Mouse (Mus musculus): ENCODE measurements around the gene Gm49392.
"Not testable (repeated sequence)": the region's sequence is repeated elsewhere in the genome, so short reads cannot be mapped to it uniquely, and the experiment has no call there.

The Gm49392 gene

DNA sequence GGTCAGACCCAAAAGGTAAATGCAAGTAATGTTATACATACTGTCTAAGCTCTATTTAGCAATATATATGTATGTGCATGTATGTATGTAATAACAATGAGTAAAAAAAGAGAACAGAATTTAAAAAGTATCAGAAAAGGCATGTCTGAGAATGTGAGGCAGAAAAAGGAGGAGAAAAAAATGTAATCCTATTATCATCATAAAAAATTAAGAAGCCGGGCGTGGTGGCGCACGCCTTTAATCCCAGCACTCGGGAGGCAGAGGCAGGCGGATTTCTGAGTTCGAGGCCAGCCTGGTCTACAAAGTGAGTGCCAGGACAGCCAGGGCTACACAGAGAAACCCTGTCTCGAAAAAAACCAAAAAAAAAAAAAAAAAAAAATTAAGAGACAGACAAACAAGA, at the start of gene Gm49392:
Gene Gm49392 (minus strand): TSS at position 101 of the 400 bp plus-strand sequence.
- not testable (repeated sequence) for DNase-seq (ENCODE audit: low spot score in 2 of 2)

DNA sequence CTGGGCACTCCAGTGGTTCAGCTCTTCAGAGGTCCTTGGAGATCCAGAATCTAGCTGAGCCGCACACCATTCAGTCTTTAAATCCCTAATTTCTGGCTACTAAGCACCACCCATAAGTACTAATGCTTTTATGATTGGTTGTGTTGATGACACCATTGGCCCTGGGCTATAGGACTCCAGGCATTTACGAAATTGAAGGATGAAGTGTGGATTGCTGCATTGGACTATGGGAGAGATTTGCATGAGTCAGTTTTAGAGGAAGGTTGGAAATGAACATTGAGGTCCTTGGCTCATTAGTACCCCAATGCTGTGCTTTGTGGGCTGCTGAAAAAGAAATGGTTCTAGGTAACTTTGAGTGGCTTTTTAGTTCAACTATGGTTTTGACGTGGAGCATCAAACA, 45.2 kb upstream of the Gm49392 start, which contains the start of gene Tpbpa:
Gene Tpbpa (minus strand): TSS at position 101 of the 400 bp plus-strand sequence.
- DNase-seq (ENCODE audit: low spot score in 2 of 2) = not testable (repeated sequence)

DNA sequence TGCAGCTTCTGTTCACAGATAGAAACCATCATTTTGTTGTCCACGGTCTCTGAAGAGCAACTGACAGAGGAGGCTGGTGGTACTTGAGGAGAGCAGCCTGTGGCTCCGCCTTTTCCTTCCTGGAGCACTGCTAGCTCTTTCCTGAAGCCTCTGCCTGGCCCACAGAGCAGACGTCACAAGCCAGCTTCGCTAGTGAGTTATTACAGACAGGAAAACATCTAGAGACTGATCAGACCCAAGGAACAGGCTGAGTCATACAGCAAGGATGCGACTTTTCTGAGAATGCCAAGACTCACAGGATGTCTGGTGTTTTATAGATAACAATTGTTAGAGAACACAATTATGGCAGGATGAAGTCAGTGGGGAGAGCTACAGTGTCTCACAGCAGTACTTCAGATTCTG, 39.8 kb upstream of the Gm49392 start, which contains the start of the genes Gm49391 and Ctla2a:
Gene Gm49391 (minus strand): TSS at position 72 of the 402 bp plus-strand sequence.
Gene Ctla2a (minus strand): TSS at position 126 of the 402 bp plus-strand sequence.
- DNase-seq (ENCODE audit: low spot score in 2 of 2) = peak in 1 of 2 experiments; percentile 12

DNA sequence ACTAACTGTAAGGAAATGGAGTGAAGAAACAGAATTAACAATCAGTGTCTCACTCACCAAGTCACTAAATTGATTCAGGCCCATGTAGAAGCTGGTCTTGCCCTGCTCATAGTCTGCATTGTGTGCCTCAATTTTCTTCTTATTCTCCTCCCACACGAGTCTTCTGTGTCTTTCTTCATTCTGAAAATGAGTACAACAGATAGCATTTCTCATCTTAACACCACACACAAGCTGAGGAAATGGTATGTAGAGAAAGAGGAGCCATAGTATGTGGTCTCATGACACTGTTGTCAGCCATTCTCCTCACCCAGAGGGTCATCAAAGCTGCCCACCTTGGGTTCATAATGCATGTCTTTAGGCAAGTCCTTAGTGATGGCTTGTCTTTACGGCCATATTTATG, 38.8 kb upstream of the Gm49392 start, which contains the start of gene Gm49393:
Gene Gm49393 (minus strand): TSS at position 101 of the 400 bp plus-strand sequence.
- DNase-seq (ENCODE audit: low spot score in 2 of 2) = not testable (repeated sequence)

DNA sequence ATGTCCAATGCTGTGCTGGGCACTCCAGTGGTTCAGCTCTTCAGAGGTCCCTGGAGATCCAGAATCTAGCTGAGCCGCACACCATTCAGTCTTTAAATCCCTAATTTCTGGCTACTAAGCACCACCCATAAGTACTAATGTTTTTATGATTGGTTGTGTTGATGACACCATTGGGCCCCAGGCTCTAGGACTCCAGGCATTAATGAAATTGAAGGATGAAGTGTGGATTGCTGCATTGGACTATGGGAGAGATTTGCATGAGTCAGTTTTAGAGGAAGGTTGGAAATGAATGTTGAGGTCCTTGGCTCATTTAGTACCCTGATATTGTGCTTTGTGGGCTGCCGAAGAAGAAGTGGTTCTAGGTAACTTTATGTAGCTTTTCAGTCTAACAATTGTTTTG, 8.1 kb upstream of the Gm49392 start, which contains the start of gene Tpbpb:
Gene Tpbpb (minus strand): TSS at position 101 of the 400 bp plus-strand sequence.
- DNase-seq (ENCODE audit: low spot score in 2 of 2) = not testable (repeated sequence)

DNA sequence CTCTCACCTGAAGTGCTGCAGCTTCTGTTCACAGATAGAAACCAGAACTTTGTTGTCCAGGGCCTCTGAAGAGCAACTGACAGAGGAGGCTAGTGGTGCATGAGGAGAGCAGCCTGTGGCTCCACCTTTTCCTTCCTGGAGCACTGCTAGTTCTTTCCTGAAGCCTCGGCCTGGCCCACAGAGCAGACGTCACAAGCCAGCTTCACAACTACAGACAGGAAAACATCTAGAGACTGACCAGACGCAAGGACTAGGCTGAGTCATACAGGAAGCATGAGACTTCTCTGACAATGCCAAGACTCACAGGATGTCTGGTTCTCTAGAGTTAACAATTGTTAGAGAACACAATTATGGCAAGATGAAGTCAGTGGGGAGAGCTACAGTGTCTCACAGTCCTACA, 634 bp upstream of the Gm49392 start, which contains the start of gene Ctla2b:
Gene Ctla2b (minus strand): TSS at position 120 of the 400 bp plus-strand sequence.
- peak in 1 of 2 experiments; percentile 18 for DNase-seq (ENCODE audit: low spot score in 2 of 2)

DNA sequence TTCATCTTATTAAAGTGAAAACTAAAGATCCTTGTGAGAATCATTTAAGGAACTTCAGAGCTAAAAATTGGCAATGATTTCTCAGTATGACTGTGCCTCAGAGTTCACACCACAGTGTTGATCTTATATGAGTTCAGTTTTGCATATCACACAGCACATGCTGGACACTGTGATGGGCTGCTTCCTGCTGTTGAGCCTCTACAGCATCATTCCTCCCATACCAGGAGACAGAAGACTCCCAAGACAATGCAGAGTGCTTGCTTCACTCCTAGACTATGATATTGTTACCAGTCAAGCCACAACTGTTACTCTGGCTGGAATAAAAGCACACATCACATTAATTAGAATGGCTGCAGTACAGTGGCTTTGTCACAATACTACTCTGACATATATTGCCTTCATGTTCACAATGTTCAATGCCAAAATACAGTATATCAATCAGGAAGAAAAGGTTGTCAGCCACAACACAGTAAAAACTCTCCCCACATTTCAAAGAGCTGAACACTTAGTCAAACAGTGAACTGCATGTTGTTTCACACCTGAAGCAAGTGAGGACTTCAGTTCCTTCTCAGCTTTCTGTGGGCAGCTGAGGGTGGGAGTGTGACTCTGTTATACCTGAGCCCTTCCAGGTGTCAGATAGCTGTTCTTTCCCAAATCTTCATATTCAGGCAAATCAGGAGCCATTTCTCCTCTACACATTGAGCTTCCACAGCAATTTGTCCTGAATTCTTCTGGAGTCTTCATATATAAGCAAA, 1.1 kb downstream of the Gm49392 start:
- DNase-seq (ENCODE audit: low spot score in 2 of 2) = no peak

DNA sequence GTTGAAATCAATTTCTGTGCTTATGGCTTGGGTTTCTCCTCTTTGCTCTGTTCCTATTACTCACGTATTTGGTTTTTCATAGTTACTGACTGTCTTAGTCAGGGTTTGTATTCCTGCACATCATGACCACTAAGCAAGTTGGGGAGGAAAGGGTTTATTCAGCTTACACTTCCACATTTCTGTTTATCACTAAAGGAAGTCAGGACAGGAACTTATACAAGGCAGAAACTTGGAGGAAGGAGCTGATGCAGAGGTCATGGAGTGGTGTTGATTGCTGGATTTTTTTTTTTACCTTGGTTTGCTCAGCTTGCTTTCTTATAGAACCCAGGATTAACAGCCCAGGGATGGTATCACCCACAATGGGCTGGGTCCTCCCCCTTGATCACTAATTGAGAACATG, 4.4 kb downstream of the Gm49392 start:
- no peak for DNase-seq (ENCODE audit: low spot score in 2 of 2)

DNA sequence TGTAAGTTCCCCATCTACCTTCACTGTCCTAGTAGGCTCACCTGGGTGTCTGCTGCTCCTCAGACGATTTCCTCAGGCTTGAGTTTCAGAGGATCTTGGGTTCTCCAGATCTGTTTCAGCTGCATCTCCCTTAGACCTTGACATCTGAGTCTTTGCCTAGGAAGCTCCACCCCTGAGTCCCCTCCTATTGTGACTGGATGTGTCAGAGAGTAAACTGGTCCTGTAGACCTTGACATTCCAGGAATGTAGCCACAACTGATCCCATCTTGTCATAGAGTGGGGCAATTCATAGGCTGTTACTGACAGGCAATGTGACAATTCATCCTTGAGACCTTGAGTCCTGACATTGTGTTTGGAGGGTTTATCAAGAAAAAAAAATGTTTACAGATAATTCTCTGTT, 32.4 kb downstream of the Gm49392 start, which contains the start of gene 4930486L24Rik:
Gene 4930486L24Rik (minus strand): TSS at position 195 of the 400 bp plus-strand sequence.
- DNase-seq (ENCODE audit: low spot score in 2 of 2) = no peak

DNA sequence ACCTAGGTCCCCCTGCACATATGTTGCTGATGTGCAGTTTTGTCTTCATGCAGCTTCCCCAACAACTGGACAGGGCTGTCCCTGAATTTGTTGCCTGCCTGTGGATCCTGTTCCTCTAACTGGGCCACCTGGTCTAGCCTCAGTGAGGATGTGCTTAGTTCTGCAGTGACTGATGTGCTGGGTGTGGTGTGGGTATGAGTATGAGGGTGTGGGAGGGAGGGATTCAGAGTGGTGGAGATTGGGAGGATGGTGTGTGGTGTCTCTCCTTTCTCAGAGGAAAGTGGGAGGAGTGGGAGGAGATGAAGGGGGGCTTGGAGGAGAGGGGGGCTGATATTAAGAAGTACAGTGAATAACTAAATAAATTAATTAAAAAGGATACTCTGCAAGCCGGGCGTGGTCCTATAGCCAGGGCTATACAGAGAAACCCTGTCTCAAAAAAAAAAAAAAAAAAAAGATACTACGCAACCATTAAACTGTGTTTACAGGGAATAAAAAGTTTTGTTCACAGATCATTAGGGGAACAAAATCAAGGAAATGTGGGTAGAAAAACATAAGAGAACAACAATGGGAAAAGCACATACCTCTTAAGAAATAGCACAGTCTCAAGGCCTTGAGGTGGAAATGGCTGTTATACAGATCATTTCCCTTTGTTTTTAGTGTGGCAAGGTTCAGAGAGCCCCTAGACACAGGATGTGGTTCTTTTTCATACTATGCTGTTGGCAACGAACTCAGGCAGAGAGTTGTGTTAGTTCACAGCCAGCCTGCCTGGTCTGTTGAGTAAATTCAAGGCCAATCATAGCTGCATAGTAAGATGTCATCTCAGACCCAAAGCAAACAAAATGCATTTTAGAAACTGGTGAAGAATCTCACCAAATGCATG, 48.2 kb downstream of the Gm49392 start:
- DNase-seq (ENCODE audit: low spot score in 2 of 2) = no peak

DNA sequence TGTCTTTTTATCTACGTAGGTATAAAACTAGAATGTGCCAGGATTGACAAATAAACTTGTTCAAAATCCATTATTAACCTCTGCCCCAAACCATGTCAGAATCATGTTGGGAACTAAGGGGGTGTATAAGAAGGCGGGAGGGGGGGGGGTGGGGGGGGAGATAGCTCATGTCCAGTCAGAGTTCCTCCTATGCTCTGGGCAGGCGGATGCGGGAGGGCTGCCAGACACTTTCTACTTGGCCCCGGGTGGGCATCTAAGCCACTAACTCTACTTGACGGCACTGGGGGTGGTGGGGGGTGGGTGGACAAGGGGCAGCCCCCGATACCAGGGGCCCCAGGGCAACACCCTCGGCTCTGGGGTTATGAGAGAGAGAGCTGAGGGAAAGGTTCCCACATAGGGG, 53.5 kb downstream of the Gm49392 start:
- DNase-seq (ENCODE audit: low spot score in 2 of 2) = no peak

DNA sequence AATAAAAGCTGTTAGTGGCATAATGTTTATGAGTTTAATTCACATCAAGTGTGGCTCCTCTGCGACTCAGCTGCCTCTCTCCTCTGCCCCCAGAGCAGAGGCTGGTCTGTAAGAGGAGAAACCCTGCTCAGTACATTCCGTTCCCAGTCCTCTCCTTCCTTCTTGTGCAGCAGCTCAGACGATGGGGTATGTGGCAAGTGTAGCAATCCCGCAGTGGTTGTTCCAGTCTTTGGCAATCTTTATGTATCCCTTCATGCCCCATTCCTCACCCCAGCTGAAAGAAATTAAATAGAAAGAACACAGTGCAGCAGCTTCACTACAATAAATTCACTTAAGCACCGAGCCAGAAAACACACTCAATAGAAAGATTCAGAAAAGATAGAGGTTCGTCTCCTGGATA, 54.0 kb downstream of the Gm49392 start:
- DNase-seq (ENCODE audit: low spot score in 2 of 2) = no peak

DNA sequence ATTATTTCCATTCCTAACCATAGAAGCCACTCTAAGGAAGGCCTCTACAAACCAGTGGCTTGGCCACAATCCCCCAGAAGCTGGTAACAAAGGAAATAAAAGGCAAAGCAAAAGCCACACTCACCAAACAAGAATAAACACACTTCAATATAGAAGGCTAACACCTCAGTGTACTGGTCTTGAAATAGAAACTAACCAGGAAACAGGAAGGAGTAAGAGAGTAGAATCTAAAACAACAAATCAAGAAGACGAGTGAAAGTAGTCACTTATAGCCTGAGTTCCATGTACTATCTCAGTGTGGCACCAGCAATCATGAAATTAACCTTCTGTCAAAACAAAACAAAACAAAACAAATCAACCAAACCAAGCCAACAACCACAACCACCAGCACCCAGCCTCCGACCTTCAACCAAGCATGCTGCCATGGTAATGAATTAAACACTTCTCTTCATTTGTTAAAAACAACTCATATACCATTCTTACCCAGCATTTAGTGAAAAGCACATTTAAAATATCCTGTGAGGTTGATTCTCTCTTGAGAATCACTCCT, 57.3 kb downstream of the Gm49392 start:
- DNase-seq (ENCODE audit: low spot score in 2 of 2) = no peak

DNA sequence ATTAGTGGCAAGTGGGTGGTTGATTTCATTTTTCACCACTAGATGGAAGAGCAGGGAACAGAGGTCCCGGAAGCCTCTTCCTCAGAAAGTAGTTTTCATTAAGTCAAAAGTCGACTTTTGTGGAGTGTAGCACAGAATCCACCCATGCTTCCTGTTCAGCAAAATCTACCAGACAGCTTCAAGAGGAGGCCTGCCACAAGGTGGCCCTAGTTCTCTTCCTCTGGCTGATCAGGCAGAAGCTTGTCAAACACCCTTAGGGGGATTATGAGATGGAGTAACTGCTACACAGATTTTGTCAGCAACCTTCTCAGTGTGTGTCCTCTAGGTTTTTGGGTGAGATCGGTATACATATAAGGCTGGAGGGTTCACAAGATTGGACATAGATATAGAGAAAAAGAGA, 70.6 kb downstream of the Gm49392 start:
- DNase-seq (ENCODE audit: low spot score in 2 of 2) = peak in 1 of 2 experiments; percentile 35

DNA sequence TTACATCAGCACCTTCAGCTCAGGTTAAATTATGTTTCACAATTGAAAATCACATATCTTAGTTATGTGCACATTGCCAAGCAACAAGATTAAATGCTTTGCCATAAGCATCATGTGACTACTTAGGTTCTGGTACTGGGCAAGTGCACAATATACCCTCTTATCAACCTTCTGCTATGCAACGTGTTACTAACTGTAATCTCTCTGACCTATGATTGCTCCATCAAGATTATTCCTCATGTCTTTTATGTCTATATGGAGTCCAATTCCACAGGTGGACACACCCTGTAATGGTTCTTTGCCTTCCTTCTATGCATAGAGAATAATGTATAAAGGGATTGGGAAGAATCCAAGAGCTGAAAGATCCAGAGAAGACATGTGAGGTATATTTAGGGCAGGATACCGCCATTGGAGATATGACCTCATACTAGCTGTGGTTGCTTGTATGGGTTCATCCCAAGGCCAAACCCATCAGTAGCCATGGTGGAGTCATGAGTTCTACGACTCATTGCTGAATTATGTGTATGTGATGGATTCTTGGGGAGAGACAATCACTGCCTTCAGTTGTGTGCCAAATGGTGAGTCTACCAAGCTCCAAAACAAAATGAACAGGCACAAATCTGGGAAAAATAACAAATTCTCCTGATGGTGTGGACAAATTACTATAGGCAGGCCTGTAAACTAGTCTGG, 76.1 kb downstream of the Gm49392 start:
- no peak for DNase-seq (ENCODE audit: low spot score in 2 of 2)

DNA sequence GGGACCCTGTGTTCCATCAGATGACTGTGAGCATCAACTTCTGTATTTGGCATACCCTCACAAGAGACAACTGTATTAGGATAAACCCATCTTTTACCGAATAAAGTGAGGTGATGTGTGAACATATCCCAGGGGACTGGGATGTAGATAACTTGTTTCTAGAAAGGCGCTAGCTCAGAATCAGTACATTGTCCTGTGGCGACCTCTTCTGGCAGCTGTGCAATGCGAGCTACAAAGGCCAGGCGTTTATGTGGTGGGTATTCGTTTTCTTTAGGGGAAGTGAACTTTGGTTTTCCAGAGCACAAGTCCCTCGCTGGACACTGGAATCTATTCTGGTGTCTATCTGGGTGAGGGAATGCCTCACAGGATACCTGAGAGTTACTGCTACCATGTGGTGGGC, 77.2 kb downstream of the Gm49392 start:
- DNase-seq (ENCODE audit: low spot score in 2 of 2) = peak in 1 of 2 experiments; percentile 30

DNA sequence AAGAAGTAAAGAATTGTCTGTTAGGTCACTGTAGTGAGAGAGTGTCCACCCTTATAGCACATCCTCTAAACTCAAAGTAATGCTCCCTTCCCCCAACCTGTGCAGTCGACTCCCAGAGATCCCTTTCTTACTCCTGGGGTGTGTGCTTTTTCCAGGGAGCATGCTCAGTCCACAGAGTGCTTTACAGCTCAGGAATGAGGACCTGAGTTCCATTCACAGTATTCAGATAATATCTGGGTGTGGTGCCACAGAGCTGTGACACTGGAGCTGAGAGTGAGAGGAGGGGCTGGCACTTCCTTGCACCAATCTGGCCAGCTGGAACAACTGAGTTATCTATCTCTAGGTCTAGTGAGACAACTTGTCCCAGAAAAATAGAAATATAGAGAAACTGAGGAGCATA, 83.0 kb downstream of the Gm49392 start:
- DNase-seq (ENCODE audit: low spot score in 2 of 2) = no peak

DNA sequence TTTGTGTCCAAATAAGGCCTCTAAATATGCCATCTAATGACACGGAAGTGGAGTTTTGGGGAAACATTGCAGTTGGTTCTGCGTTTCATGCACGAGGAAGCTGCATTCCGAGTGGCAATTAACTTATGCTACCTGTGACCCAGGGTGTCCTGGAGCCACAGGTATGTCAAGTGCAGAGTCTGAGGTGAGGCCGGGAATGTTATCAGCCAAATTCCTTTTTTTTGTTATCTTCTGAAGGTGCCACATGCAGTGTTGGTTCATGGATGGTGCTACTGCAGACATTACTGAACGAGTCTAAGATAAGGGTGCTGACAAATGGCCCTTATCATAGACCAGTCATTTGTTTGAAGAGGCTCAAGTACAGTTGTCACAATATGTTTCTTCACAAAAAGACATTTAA, 83.9 kb downstream of the Gm49392 start:
- DNase-seq (ENCODE audit: low spot score in 2 of 2) = no peak

DNA sequence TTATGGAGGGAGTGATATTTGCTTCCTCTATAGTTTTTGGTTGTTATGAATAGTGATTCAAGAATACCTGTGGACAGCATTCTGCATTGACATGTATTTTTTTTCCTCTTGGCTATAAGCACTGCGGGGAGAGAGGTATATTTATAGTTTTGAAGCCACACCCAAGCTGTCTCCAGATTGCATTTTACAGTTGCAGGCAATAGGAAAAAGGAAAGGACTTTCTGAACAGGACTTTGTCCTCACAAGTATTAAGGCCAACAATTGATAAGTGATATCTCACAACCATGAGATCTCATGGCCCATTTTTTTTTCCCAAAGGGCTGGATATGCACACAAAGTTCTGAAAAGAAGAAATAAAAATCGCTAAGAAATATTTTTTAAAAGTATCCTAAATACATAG, 87.0 kb downstream of the Gm49392 start:
- no peak for DNase-seq (ENCODE audit: low spot score in 2 of 2)

DNA sequence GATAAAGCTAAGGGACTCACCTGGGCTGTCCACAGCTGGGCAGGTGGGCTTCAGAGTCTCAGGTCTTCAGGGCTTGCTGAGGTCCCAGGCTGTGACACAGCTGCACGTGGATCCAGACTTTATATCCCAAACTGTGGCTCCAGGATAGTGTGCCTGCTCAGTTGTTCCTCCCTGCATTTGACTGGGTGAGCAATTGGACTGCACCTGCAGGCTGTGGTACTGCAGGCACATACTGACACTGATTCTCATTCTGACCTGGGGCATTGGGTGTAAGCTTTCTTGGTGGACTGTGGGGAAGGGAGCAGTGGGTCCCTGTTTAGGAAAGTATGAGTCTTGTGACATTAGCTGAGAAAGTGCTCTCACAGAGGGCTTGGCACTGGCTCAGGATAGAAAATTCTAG, 93.9 kb downstream of the Gm49392 start, which contains the start of gene Ctsll3:
Gene Ctsll3 (minus strand): TSS at position 101 of the 400 bp plus-strand sequence.
- no peak for DNase-seq (ENCODE audit: low spot score in 2 of 2)

All from spleen, postnatal 10 days (tissue).